Comparison of ENCODE assay signal across 21 mouse cellular contexts in the genomic region with DNA sequence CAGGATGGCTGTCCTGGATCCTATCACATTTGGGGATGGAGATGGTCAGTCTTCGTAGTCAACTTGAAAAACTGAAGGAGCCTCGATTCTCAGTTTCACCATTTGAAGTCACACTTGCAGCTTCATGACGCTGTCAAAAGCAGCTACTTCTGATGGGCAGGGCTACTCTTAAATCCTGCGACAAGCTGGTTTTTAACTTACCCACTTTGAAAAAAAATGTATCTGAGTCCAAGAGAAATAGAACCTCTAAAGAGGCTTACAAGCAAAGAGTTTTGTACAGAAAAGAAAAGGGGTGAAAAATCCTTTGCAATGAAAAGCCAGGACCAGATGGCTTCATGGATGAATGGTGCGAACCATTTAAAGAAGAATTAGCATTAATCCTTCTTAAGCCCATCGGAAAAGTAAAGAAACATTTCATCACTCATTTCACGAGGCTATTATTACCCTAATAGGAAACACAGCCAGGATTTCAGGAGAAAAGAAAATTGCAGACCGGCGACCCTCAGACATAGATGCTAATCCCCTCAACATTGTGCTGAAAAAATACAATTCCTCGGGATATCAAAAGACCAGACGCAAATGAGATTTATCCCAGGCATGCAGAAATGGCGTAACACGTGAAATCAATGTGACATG.
A peak's percentile ranks its signal among the peaks of the same experiment; 100 is the strongest.
DNase-seq lines count a peak whose midpoint lies in the region; ATAC-seq lines count a peak whose summit lies in the region.
"Had no signal": no experiment of that assay in that cellular context is flagged by ENCODE, and none has a peak within 500 bp of the region (broad histone marks: within the 10 kb centered on the region; RNA-seq: fewer than 3 reads in every experiment).

No protein-coding gene starts in this region.

- H3K36me3 ChIP-seq in forebrain, embryonic 14.5 days (ENCODE audit: control insufficient read depth, insufficient read depth, low read length): no peaks in the 10 kb centered on the region
- no peaks in the 10 kb centered on the region for H3K36me3 ChIP-seq in forebrain, embryonic 12.5 days (replicated peaks)
- no peaks in the 10 kb centered on the region for H3K36me3 ChIP-seq in midbrain, embryonic 11.5 days (ENCODE audit: control insufficient read depth, insufficient read depth, low read length)
- H3K36me3 ChIP-seq in midbrain, embryonic 15.5 days (replicated peaks): no peaks in the 10 kb centered on the region
- H3K36me3 ChIP-seq in midbrain, embryonic 13.5 days: no peaks in the 10 kb centered on the region
- H3K36me3 ChIP-seq: embryonic facial prominence, embryonic 12.5 days; heart, embryonic 10.5 days; hindbrain, embryonic 13.5 days; intestine, embryonic 15.5 days had no signal

- H3K9me3 ChIP-seq in forebrain, embryonic 14.5 days (replicated peaks; ENCODE audit: control insufficient read depth, low read length): 0 out of 2 replicates have a peak, but pooled peaks cover 3% of the 10 kb centered on the region
- H3K9me3 ChIP-seq in forebrain, embryonic 12.5 days: no peaks in the 10 kb centered on the region
- peaks cover 6% of the 10 kb centered on the region for H3K9me3 ChIP-seq in midbrain, embryonic 11.5 days (ENCODE audit: control insufficient read depth, low read length)
- H3K9me3 ChIP-seq in midbrain, embryonic 15.5 days: no peaks in the 10 kb centered on the region
- 0 out of 2 replicates have a peak, but pooled peaks cover 6% of the 10 kb centered on the region for H3K9me3 ChIP-seq in midbrain, embryonic 13.5 days
- H3K9me3 ChIP-seq: embryonic facial prominence, embryonic 12.5 days; heart, embryonic 10.5 days; hindbrain, embryonic 13.5 days; intestine, embryonic 15.5 days had no signal

- peaks cover 3% of the 10 kb centered on the region; the same call in 1 of the 2 replicates for H3K4me1 ChIP-seq in forebrain, embryonic 14.5 days (ENCODE audit: control insufficient read depth, insufficient read depth, low read length)
- peaks cover 10% of the 10 kb centered on the region for H3K4me1 ChIP-seq in forebrain, embryonic 12.5 days
- peaks cover 5% of the 10 kb centered on the region for H3K4me1 ChIP-seq in midbrain, embryonic 11.5 days (ENCODE audit: control insufficient read depth, insufficient read depth, low read length)
- peaks cover 8% of the 10 kb centered on the region; the same call in 1 of the 2 replicates for H3K4me1 ChIP-seq in midbrain, embryonic 15.5 days
- peaks cover 9% of the 10 kb centered on the region for H3K4me1 ChIP-seq in midbrain, embryonic 13.5 days (replicated peaks)
- H3K4me1 ChIP-seq: hindbrain, embryonic 13.5 days had no signal

- DNase-seq in forebrain, embryonic 14.5 days (ENCODE audit: low spot score): peak; percentile 64
- peak; percentile 92 for DNase-seq in midbrain, embryonic 11.5 days (ENCODE audit: low spot score, missing footprints)
- no peak for DNase-seq in lung, postnatal 25 days (ENCODE audit: low spot score)
- DNase-seq: adrenal gland, adult 2 months; adrenal gland, postnatal 25 days; cerebellum, adult 11 months; cerebellum, adult 8-10 months; cerebellum, postnatal 14 days; embryo, embryonic 11 days; gastrocnemius, postnatal 10 days; heart, adult 18-20 months; heart, postnatal 10 days; heart, postnatal 4 days had no signal

- H3K4me2 ChIP-seq in forebrain, embryonic 14.5 days (ENCODE audit: low read length): no peak overlapping the region
- H3K4me2 ChIP-seq in forebrain, embryonic 12.5 days: no peak overlapping the region
- no peak overlapping the region for H3K4me2 ChIP-seq in midbrain, embryonic 11.5 days
- no peak overlapping the region for H3K4me2 ChIP-seq in midbrain, embryonic 15.5 days
- no peak overlapping the region for H3K4me2 ChIP-seq in midbrain, embryonic 13.5 days (replicated peaks)
- H3K4me2 ChIP-seq: embryonic facial prominence, embryonic 12.5 days; hindbrain, embryonic 13.5 days; intestine, embryonic 15.5 days had no signal

- no peak overlapping the region for H3K27ac ChIP-seq in forebrain, embryonic 14.5 days (ENCODE audit: low read depth, low read length)
- H3K27ac ChIP-seq in forebrain, embryonic 12.5 days: no peak overlapping the region
- no peak overlapping the region for H3K27ac ChIP-seq in midbrain, embryonic 11.5 days (ENCODE audit: low read depth, low read length)
- no peak overlapping the region for H3K27ac ChIP-seq in midbrain, embryonic 15.5 days
- H3K27ac ChIP-seq in midbrain, embryonic 13.5 days: no peak overlapping the region
- H3K27ac ChIP-seq: embryonic facial prominence, embryonic 12.5 days; heart, embryonic 10.5 days; hindbrain, embryonic 13.5 days; hindbrain, postnatal 0 days; intestine, embryonic 15.5 days had no signal

- peak; percentile 42; the same call in 1 of the 2 replicates for ATAC-seq in forebrain, embryonic 14.5 days
- ATAC-seq in forebrain, embryonic 12.5 days (ENCODE audit: low FRiP score): no peak
- peak; percentile 78 for ATAC-seq in midbrain, embryonic 11.5 days (ENCODE audit: low FRiP score)
- ATAC-seq in midbrain, embryonic 15.5 days (replicated peaks): no peak
- ATAC-seq in midbrain, embryonic 13.5 days: peak; percentile 48; the same call in 1 of the 2 replicates
- ATAC-seq: hindbrain, postnatal 0 days; intestine, embryonic 15.5 days had no signal

- 4% methylated on average over 13 of the region's 13 CpGs for WGBS in forebrain, embryonic 14.5 days
- 11% methylated on average over 13 of the region's 13 CpGs for WGBS in forebrain, embryonic 12.5 days
- WGBS in midbrain, embryonic 11.5 days: 18% methylated on average over 13 of the region's 13 CpGs
- WGBS in midbrain, embryonic 15.5 days: 14% methylated on average over 13 of the region's 13 CpGs
- WGBS in midbrain, embryonic 13.5 days: 10% methylated on average over 13 of the region's 13 CpGs

- no peak overlapping the region for H3K4me3 ChIP-seq in forebrain, embryonic 14.5 days (ENCODE audit: low read depth, low read length)
- H3K4me3 ChIP-seq in forebrain, embryonic 12.5 days (replicated peaks): no peak overlapping the region
- H3K4me3 ChIP-seq in midbrain, embryonic 11.5 days (ENCODE audit: low read depth, low read length): no peak overlapping the region
- no peak overlapping the region for H3K4me3 ChIP-seq in midbrain, embryonic 15.5 days
- H3K4me3 ChIP-seq in midbrain, embryonic 13.5 days (replicated peaks): no peak overlapping the region
- H3K4me3 ChIP-seq: embryonic facial prominence, embryonic 12.5 days; heart, embryonic 10.5 days; hindbrain, embryonic 13.5 days; intestine, embryonic 15.5 days had no signal

- no peaks in the 10 kb centered on the region for H3K27me3 ChIP-seq in forebrain, embryonic 14.5 days (replicated peaks; ENCODE audit: control insufficient read depth, insufficient read depth, low read length)
- H3K27me3 ChIP-seq in forebrain, embryonic 12.5 days: peaks cover 73% of the 10 kb centered on the region
- H3K27me3 ChIP-seq in midbrain, embryonic 11.5 days (ENCODE audit: control insufficient read depth, insufficient read depth, low read length): peaks cover 88% of the 10 kb centered on the region
- H3K27me3 ChIP-seq in midbrain, embryonic 15.5 days (replicated peaks): peaks cover 64% of the 10 kb centered on the region
- H3K27me3 ChIP-seq in midbrain, embryonic 13.5 days: peaks cover 83% of the 10 kb centered on the region
- H3K27me3 ChIP-seq: intestine, embryonic 15.5 days had no signal

- H3K9ac ChIP-seq in forebrain, embryonic 14.5 days (ENCODE audit: low read length): no peak overlapping the region
- H3K9ac ChIP-seq in forebrain, embryonic 12.5 days: no peak overlapping the region
- H3K9ac ChIP-seq in midbrain, embryonic 11.5 days (ENCODE audit: low read length): no peak overlapping the region
- H3K9ac ChIP-seq in midbrain, embryonic 15.5 days: no peak overlapping the region
- no peak overlapping the region for H3K9ac ChIP-seq in midbrain, embryonic 13.5 days (replicated peaks)
- H3K9ac ChIP-seq: embryonic facial prominence, embryonic 12.5 days; hindbrain, embryonic 13.5 days; intestine, embryonic 15.5 days had no signal

Comparison
In these comparisons a context has a peak if more than half of its experiments do, and no peak if none do; other contexts are left out.
1. ATAC-seq: peak in forebrain, embryonic 14.5 days (single experiment), midbrain, embryonic 11.5 days (single experiment) and midbrain, embryonic 13.5 days (single experiment); none in forebrain, embryonic 12.5 days (single experiment) and midbrain, embryonic 15.5 days (single experiment).